Mouse (Mus musculus): Measurements from ENCODE around the gene Pacs1. TPM values are rescaled to one million over a fixed set of nuclear protein-coding genes. Genes with fewer than 3 reads are reported as not detected.

Pacs1 gene
- polyA plus RNA-seq, 1 experiment from 2014 or later: 9.3 TPM

DNA sequence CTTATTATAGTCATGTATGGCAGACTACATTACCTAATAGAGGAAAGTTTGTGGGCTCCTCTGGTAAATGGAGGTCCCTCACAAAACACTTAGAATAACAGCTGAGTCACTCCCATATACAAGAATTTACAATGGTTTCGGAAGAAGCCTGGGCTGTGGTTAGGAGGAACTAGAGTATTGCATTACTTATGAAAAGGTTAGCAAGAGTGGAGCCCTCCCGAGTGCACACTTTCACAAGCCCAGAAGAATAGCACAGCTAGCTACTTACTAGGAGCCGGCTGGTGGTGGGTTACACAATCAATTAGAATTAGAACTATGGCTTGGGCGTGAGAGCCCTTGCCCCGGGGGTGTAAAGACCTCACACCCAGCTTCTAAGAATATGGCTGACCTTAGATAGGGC, 94.3 kb downstream of the Pacs1 start:
- ATAC-seq: peak; percentile 48; the same call in 1 of the 2 replicates
- WGBS: 71% methylated on average over 5 of the region's 5 CpGs
- DNase-seq (ENCODE audit: low spot score): peak; percentile 52
- H3K4me1 ChIP-seq (ENCODE audit: insufficient read depth, low read depth, low read length): no peaks in the 10 kb centered on the region
- H3K4me3 ChIP-seq (ENCODE audit: low read depth, low read length): no peak overlapping the region
- no peaks in the 10 kb centered on the region for H3K27me3 ChIP-seq (replicated peaks; ENCODE audit: insufficient read depth, low read length)
- H3K9me3 ChIP-seq (ENCODE audit: low read length): no peaks in the 10 kb centered on the region
- no peaks in the 10 kb centered on the region for H3K36me3 ChIP-seq (ENCODE audit: insufficient read depth, low read length)
- H3K9ac ChIP-seq (replicated peaks; ENCODE audit: low read depth): no peak overlapping the region
- no peak overlapping the region for H3K4me2 ChIP-seq (replicated peaks; ENCODE audit: low read depth, low read length)
- TF ChIP-seq CTCF (IDR thresholded peaks at IDR 0.05) (no peak), EP300 (IDR thresholded peaks at IDR 0.05) (no peak)
- no peak overlapping the region for H3K27ac ChIP-seq (ENCODE audit: low read length)

- no peak for TF ChIP-seq CTCF (IDR thresholded peaks at IDR 0.05)
- TF ChIP-seq EP300 (IDR thresholded peaks at IDR 0.05): peak; percentile 52; the same call in 1 of the 2 replicates
- no peaks in the 10 kb centered on the region for H3K9me3 ChIP-seq (ENCODE audit: low read length)
- no peaks in the 10 kb centered on the region for H3K36me3 ChIP-seq (ENCODE audit: insufficient read depth, low read length)
- no peaks in the 10 kb centered on the region for H3K4me1 ChIP-seq (ENCODE audit: insufficient read depth, low read depth, low read length)
- no peak for ATAC-seq
- H3K4me3 ChIP-seq (ENCODE audit: low read depth, low read length): no peak overlapping the region
- DNase-seq (ENCODE audit: low spot score): no peak
- H3K4me2 ChIP-seq (replicated peaks; ENCODE audit: low read depth, low read length): no peak overlapping the region
- no peak overlapping the region for H3K9ac ChIP-seq (replicated peaks; ENCODE audit: low read depth)
- H3K27ac ChIP-seq (ENCODE audit: low read length): no peak overlapping the region
- 37% methylated on average over 1 of the region's 1 CpGs for WGBS
- no peaks in the 10 kb centered on the region for H3K27me3 ChIP-seq (replicated peaks; ENCODE audit: insufficient read depth, low read length)
Measured at GRCm38 (mm10) chr19:5170430-5170829, 102.5 kb downstream of the Pacs1 start.

- Histone ChIP-seq H3K27me3 (replicated peaks; ENCODE audit: insufficient read depth, low read length) (no peaks in the 10 kb centered on the region), H3K9ac (replicated peaks; ENCODE audit: low read depth) (no peak overlapping the region), H3K36me3 (ENCODE audit: insufficient read depth, low read length) (no peaks in the 10 kb centered on the region), H3K4me3 (ENCODE audit: low read depth, low read length) (no peak overlapping the region), H3K9me3 (ENCODE audit: low read length) (no peaks in the 10 kb centered on the region), H3K4me1 (ENCODE audit: insufficient read depth, low read depth, low read length) (no peaks in the 10 kb centered on the region), H3K27ac (ENCODE audit: low read length) (no peak overlapping the region), H3K4me2 (replicated peaks; ENCODE audit: low read depth, low read length) (no peak overlapping the region)
- ATAC-seq (no peak), DNase-seq (ENCODE audit: low spot score) (no peak)
- no peak for TF ChIP-seq EP300 (IDR thresholded peaks at IDR 0.05)
- no peak for TF ChIP-seq CTCF (IDR thresholded peaks at IDR 0.05)
- 90% methylated on average over 4 of the region's 4 CpGs for WGBS
Measured at GRCm38 (mm10) chr19:5167477-5167876, 105.4 kb downstream of the Pacs1 start.

DNA sequence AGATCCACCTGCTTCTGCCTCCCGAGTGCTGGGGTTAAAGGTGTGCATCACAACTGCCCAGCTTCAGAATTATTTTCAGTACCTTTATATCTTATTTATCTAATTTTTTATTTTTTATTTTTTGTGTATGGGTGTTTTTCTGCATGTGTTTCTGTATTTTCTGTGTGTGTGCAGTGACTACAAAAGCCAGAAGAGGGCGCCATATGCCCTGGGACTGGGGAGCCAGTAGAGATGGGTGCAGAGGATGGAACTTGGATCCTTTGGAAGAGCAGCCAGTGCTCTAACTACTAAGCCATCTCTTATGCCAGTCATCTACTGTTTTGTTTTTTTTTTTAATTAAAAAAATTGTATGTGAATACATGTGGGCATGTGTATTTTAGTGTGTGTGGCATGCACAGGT, 108.5 kb downstream of the Pacs1 start:
- Histone ChIP-seq H3K9ac (replicated peaks; ENCODE audit: low read depth) (no peak overlapping the region), H3K4me3 (ENCODE audit: low read depth, low read length) (no peak overlapping the region), H3K36me3 (ENCODE audit: insufficient read depth, low read length) (no peaks in the 10 kb centered on the region), H3K27ac (ENCODE audit: low read length) (no peak overlapping the region), H3K27me3 (replicated peaks; ENCODE audit: insufficient read depth, low read length) (no peaks in the 10 kb centered on the region), H3K9me3 (ENCODE audit: low read length) (no peaks in the 10 kb centered on the region), H3K4me2 (replicated peaks; ENCODE audit: low read depth, low read length) (no peak overlapping the region), H3K4me1 (ENCODE audit: insufficient read depth, low read depth, low read length) (no peaks in the 10 kb centered on the region)
- TF ChIP-seq EP300 (IDR thresholded peaks at IDR 0.05) (no peak), CTCF (IDR thresholded peaks at IDR 0.05) (peak; percentile 67)
- 59% methylated on average over 2 of the region's 2 CpGs for WGBS
- ATAC-seq (no peak), DNase-seq (ENCODE audit: low spot score) (peak; percentile 24)

- H3K4me2 ChIP-seq (replicated peaks; ENCODE audit: low read depth, low read length): no peak overlapping the region
- 90% methylated on average over 3 of the region's 3 CpGs for WGBS
- DNase-seq (ENCODE audit: low spot score): no peak
- no peaks in the 10 kb centered on the region for H3K27me3 ChIP-seq (replicated peaks; ENCODE audit: insufficient read depth, low read length)
- no peak for ATAC-seq
- no peak overlapping the region for H3K27ac ChIP-seq (ENCODE audit: low read length)
- no peaks in the 10 kb centered on the region for H3K9me3 ChIP-seq (ENCODE audit: low read length)
- no peak overlapping the region for H3K9ac ChIP-seq (replicated peaks; ENCODE audit: low read depth)
- H3K36me3 ChIP-seq (ENCODE audit: insufficient read depth, low read length): no peaks in the 10 kb centered on the region
- H3K4me1 ChIP-seq (ENCODE audit: insufficient read depth, low read depth, low read length): no peaks in the 10 kb centered on the region
- no peak overlapping the region for H3K4me3 ChIP-seq (ENCODE audit: low read depth, low read length)
- TF ChIP-seq CTCF (IDR thresholded peaks at IDR 0.05) (no peak), EP300 (IDR thresholded peaks at IDR 0.05) (no peak)
Measured at GRCm38 (mm10) chr19:5161913-5162312, 111.0 kb downstream of the Pacs1 start.

- no peak for DNase-seq (ENCODE audit: low spot score)
- H3K27me3 ChIP-seq (replicated peaks; ENCODE audit: insufficient read depth, low read length): no peaks in the 10 kb centered on the region
- H3K27ac ChIP-seq (ENCODE audit: low read length): no peak overlapping the region
- H3K9ac ChIP-seq (replicated peaks; ENCODE audit: low read depth): no peak overlapping the region
- H3K4me1 ChIP-seq (ENCODE audit: insufficient read depth, low read depth, low read length): no peaks in the 10 kb centered on the region
- H3K9me3 ChIP-seq (ENCODE audit: low read length): no peaks in the 10 kb centered on the region
- no peak overlapping the region for H3K4me2 ChIP-seq (replicated peaks; ENCODE audit: low read depth, low read length)
- H3K36me3 ChIP-seq (ENCODE audit: insufficient read depth, low read length): peaks cover 13% of the 10 kb centered on the region
- no peak overlapping the region for H3K4me3 ChIP-seq (ENCODE audit: low read depth, low read length)
- no peak for TF ChIP-seq EP300 (IDR thresholded peaks at IDR 0.05)
- TF ChIP-seq CTCF (IDR thresholded peaks at IDR 0.05): no peak
- no peak for ATAC-seq
- 86% methylated on average over 6 of the region's 6 CpGs for WGBS
Measured at GRCm38 (mm10) chr19:5152261-5152660, 120.7 kb downstream of the Pacs1 start.

DNA sequence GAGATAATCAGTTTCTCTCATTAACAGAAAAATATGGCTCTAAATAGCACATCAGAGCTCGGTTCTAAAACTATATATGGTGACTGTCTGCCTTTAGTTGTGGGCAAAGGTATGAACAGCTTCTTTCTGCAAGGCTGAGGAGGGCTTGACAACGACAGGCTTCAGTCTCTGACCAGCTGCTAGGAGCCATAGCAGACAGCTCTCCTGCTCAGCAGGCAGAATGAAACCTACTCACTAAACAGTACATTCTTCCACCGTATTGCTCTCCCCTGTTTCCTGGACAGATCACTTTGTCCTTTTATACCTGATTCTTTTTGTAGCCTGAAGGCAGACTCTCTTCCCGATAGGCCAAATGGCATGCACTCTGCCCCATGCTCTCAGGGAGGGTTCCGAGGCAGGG, 121.2 kb downstream of the Pacs1 start:
- no peak for TF ChIP-seq EP300 (IDR thresholded peaks at IDR 0.05)
- TF ChIP-seq CTCF (IDR thresholded peaks at IDR 0.05): no peak
- no peaks in the 10 kb centered on the region for H3K4me1 ChIP-seq (ENCODE audit: insufficient read depth, low read depth, low read length)
- DNase-seq (ENCODE audit: low spot score) (no peak), ATAC-seq (no peak)
- no peaks in the 10 kb centered on the region for H3K9me3 ChIP-seq (ENCODE audit: low read length)
- H3K4me3 ChIP-seq (ENCODE audit: low read depth, low read length): no peak overlapping the region
- 87% methylated on average over 5 of the region's 5 CpGs for WGBS
- no peaks in the 10 kb centered on the region for H3K27me3 ChIP-seq (replicated peaks; ENCODE audit: insufficient read depth, low read length)
- H3K36me3 ChIP-seq (ENCODE audit: insufficient read depth, low read length): peaks cover 13% of the 10 kb centered on the region
- H3K9ac ChIP-seq (replicated peaks; ENCODE audit: low read depth): no peak overlapping the region
- no peak overlapping the region for H3K4me2 ChIP-seq (replicated peaks; ENCODE audit: low read depth, low read length)
- H3K27ac ChIP-seq (ENCODE audit: low read length): no peak overlapping the region

Data from lung, postnatal 0 days (tissue).